Mouse (Mus musculus) stomach, postnatal 0 days (tissue): ENCODE measurements around the gene Trim33. TPM values are rescaled to one million over a fixed set of nuclear protein-coding genes. Genes with fewer than 3 reads are reported as not detected.

Source experiments
- ATAC-seq: fragments of 200-750 bp; cut with Nextera tagmentation; 2 replicates; pipeline ENCODE4 v1.8.0; 2017; ENCODE audit not compliant: low FRiP score, low TSS enrichment
- DNase-seq: peaks from one replicate; pipeline ENCODE4 v3.0.0-alpha.2; 2016; ENCODE audit warnings: low spot score
- H3K27ac ChIP-seq: fragments of 300-500 bp; sonication (generic); replicated peaks from 2 replicates; pipeline ENCODE4 v1.5.1; 2014; ENCODE audit warnings: mild to moderate bottlenecking, control low read depth
- H3K27me3 ChIP-seq: fragments of 300-500 bp; sonication (generic); 2 replicates; pipeline ENCODE4 v1.6.1; 2014; ENCODE audit warnings: low read length; ENCODE audit not compliant: control insufficient read depth, insufficient read depth
- H3K36me3 ChIP-seq: fragments of 300-500 bp; sonication (generic); 2 replicates; pipeline ENCODE4 v1.6.1; 2014; ENCODE audit warnings: low read length, mixed read lengths; ENCODE audit not compliant: control insufficient read depth, insufficient read depth
- H3K4me1 ChIP-seq: fragments of 300-500 bp; sonication (generic); replicated peaks from 2 replicates; pipeline ENCODE4 v1.6.1; 2014; ENCODE audit warnings: antibody characterized with exemption; ENCODE audit not compliant: control insufficient read depth, insufficient read depth
- H3K4me2 ChIP-seq: fragments of 300-500 bp; sonication (generic); replicated peaks from 2 replicates; pipeline ENCODE4 v1.6.1; 2014; ENCODE audit warnings: low read depth, mild to moderate bottlenecking, control low read depth, moderate library complexity
- H3K4me3 ChIP-seq: fragments of 300-500 bp; sonication (generic); 2 replicates; pipeline ENCODE4 v1.5.1; 2014; ENCODE audit warnings: low read depth, low read length, control low read depth
- H3K9ac ChIP-seq: fragments of 300-500 bp; sonication (generic); 2 replicates; pipeline ENCODE4 v1.6.1; 2014; ENCODE audit warnings: mild to moderate bottlenecking, low read length, control low read depth, mixed read lengths
- H3K9me3 ChIP-seq: fragments of 300-500 bp; sonication (generic); 2 replicates; pipeline ENCODE4 v1.6.1; 2016; ENCODE audit warnings: low read length; ENCODE audit not compliant: control insufficient read depth
- CTCF ChIP-seq: IDR thresholded peaks from 2 replicates; pipeline ENCODE4 v1.5.1; 2016; ENCODE audit warnings: antibody characterized with exemption, low read depth, mild to moderate bottlenecking, moderate library complexity
- EP300 ChIP-seq: optimal IDR thresholded peaks from 2 replicates; pipeline ENCODE3; 2016; ENCODE audit warnings: antibody characterized with exemption
- WGBS: fragments of 180-500 bp; shearing (Covaris S2); extraction: QIAGEN DNeasy Blood & Tissue Kit; methylation state at CpG from one replicate; pipeline ENCODE4 v1.1.7; 2014; 5-methylcytosine and 5-hydroxymethylcytosine counted together
- polyA plus RNA-seq: library from polyadenylated mRNA; unstranded; fragments of >200 nt; fragmentation: Nextera tagmentation; extraction: Ambion mirVana; gene quantifications from 2 replicates; pipeline ENCODE4 v1.2.1, GENCODE M21; 2015

Gene Trim33
- polyA plus RNA-seq, 1 experiment from 2014 or later, result 7.3 TPM

DNA sequence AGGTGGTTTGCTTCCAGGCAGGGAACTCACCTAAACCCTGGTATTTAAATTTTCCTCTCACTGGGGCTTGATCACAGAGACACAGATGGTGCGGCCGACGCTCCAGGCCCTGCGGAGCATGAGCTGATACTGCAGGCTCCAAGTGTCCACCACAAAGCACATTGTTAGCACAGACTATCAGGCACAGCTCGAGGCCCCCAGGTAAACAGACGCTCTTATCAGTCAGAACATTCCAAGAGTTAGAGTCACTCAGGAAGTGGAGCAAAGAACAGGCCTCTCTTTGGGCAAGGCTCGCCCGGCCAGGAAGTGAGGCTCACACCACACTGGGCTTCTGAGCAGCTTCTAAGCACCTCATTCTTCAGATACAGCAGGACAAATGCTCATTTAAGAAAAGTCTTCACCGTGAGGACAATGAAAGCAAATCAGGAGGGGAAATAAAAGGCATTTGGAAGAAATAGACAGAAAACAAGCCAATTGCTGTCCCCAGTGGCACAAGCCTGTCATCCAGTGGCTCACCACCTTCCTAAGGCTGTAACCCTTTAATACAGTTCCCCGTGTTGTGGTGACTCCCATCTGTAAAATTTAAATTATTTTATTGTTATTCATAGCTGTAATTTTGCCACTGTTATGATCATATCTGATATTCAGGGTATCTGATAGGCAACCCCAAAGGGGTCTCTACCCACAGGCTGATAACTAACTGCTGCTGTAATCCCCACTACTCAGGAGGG, 22.8 kb upstream of the Trim33 start:
- no peak overlapping the region for H3K4me3 ChIP-seq
- H3K9me3 ChIP-seq, result no peaks in the 10 kb centered on the region
- H3K27ac ChIP-seq, result peak overlapping the region; percentile 53
- H3K36me3 ChIP-seq, result no peaks in the 10 kb centered on the region
- H3K4me1 ChIP-seq, result no peaks in the 10 kb centered on the region
- no peaks in the 10 kb centered on the region for H3K27me3 ChIP-seq
- no peak for TF ChIP-seq EP300
- no peak for TF ChIP-seq CTCF
- H3K4me2 ChIP-seq, result no peak overlapping the region
- H3K9ac ChIP-seq, result no peak overlapping the region
- ATAC-seq (peak; percentile 98), DNase-seq (peak; percentile 74)
- WGBS, result 37% methylated on average over 10 of the region's 10 CpGs

GRCm38 (mm10) chr3:103262802-103263417, 16.2 kb upstream of the Trim33 start:
- no peak for ATAC-seq
- WGBS, result 86% methylated on average over 12 of the region's 12 CpGs
- Histone ChIP-seq H3K4me3 (no peak overlapping the region), H3K36me3 (no peaks in the 10 kb centered on the region), H3K27me3 (no peaks in the 10 kb centered on the region), H3K9ac (no peak overlapping the region), H3K4me1 (no peaks in the 10 kb centered on the region), H3K9me3 (no peaks in the 10 kb centered on the region), H3K4me2 (no peak overlapping the region), H3K27ac (no peak overlapping the region)
- TF ChIP-seq EP300 (no peak), CTCF (no peak)
- no peak for DNase-seq

GRCm38 (mm10) chr3:103278561-103279181, 422 bp upstream of the Trim33 start:
- 4% methylated on average over 11 of the region's 11 CpGs for WGBS
- peak; percentile 61 for DNase-seq
- Histone ChIP-seq H3K4me1 (0 out of 2 replicates have a peak, but pooled peaks cover 2% of the 10 kb centered on the region), H3K9me3 (no peaks in the 10 kb centered on the region), H3K4me2 (peak overlapping the region; percentile 56), H3K27ac (peak overlapping the region; percentile 96), H3K27me3 (no peaks in the 10 kb centered on the region), H3K36me3 (no peaks in the 10 kb centered on the region), H3K9ac (peak overlapping the region; percentile 97), H3K4me3 (peak overlapping the region; percentile 98)
- no peak for TF ChIP-seq CTCF
- no peak for TF ChIP-seq EP300
- ATAC-seq, result no peak; the same call in 1 of the 2 replicates

- peak; percentile 60 for ATAC-seq
- Histone ChIP-seq H3K4me2 (peak overlapping the region; percentile 77), H3K27ac (peak overlapping the region; percentile 96), H3K9ac (peak overlapping the region; percentile 97), H3K36me3 (no peaks in the 10 kb centered on the region), H3K4me3 (peak overlapping the region; percentile 98), H3K4me1 (0 out of 2 replicates have a peak, but pooled peaks cover 2% of the 10 kb centered on the region), H3K27me3 (no peaks in the 10 kb centered on the region), H3K9me3 (no peaks in the 10 kb centered on the region)
- TF ChIP-seq CTCF, result 0 out of 2 replicates have a peak, but pooled peaks have one; percentile 4
- TF ChIP-seq EP300, result no peak
- under 1% methylated on average over 36 of the region's 36 CpGs for WGBS
- peak; percentile 69 for DNase-seq
Measured at GRCm38 (mm10) chr3:103280241-103280761, 1.2 kb downstream of the Trim33 start.

DNA sequence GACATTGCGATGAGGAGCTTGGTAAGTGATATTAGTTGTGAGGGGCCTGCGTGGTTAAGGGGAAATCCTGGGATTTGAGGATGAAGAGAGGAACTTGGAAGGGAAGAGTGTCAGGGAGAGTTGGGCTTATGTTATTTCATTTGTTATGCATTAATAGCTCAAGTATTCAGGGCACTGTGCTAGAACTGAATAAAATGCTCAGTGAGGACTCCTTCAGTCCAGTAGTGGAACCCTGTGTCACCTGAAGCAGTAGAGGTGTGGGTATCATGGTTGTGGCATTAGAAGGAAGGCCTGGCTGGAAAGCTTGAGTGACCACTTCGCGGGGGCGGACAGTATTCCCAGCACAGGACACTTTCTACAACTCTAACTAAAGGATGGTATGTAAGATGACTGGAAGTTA, 1.8 kb downstream of the Trim33 start:
- peak overlapping the region; percentile 96; the same call in 1 of the 2 replicates for H3K27ac ChIP-seq
- 0 out of 2 replicates have a peak, but pooled peaks cover 2% of the 10 kb centered on the region for H3K4me1 ChIP-seq
- H3K9ac ChIP-seq, result peak overlapping the region; percentile 97
- 30% methylated on average over 5 of the region's 5 CpGs for WGBS
- no peaks in the 10 kb centered on the region for H3K27me3 ChIP-seq
- peak overlapping the region; percentile 77 for H3K4me2 ChIP-seq
- no peaks in the 10 kb centered on the region for H3K9me3 ChIP-seq
- H3K4me3 ChIP-seq, result peak overlapping the region; percentile 98
- DNase-seq (no peak), ATAC-seq (no peak)
- H3K36me3 ChIP-seq, result no peaks in the 10 kb centered on the region
- TF ChIP-seq CTCF, result no peak
- no peak for TF ChIP-seq EP300
